Mouse (Mus musculus): ENCODE measurements at regions not wholly inside any gene's neighbourhood (a gene's known extent, or its start where the extent isn't known, plus 50 kb on each side); places are given as distances from the start of the nearest gene placed in this dataset.

GRCm38 (mm10) chr2:45623056-45623455 is 505.9 kb upstream of the Zeb2 start:
- no peak for DNase-seq (ENCODE audit: low spot score)

GRCm38 (mm10) chr2:45608926-45609325 is 491.7 kb upstream of the Zeb2 start:
- DNase-seq (ENCODE audit: low spot score), result no peak

- no peak for DNase-seq (ENCODE audit: low spot score)
Measured at GRCm38 (mm10) chr2:45607393-45607792, 490.2 kb upstream of the Zeb2 start.

GRCm38 (mm10) chr2:45601332-45601900 is 484.2 kb upstream of the Zeb2 start:
- no peak for DNase-seq (ENCODE audit: low spot score)

- DNase-seq (ENCODE audit: low spot score), result no peak
Measured at GRCm38 (mm10) chr2:45593765-45594164, 476.6 kb upstream of the Zeb2 start.

GRCm38 (mm10) chr2:45590980-45591379 is 473.8 kb upstream of the Zeb2 start:
- no peak for DNase-seq (ENCODE audit: low spot score)

GRCm38 (mm10) chr2:45588248-45588647 is 471.1 kb upstream of the Zeb2 start:
- DNase-seq (ENCODE audit: low spot score), result no peak

GRCm38 (mm10) chr2:45586588-45587200 is 469.5 kb upstream of the Zeb2 start:
- no peak for DNase-seq (ENCODE audit: low spot score)

GRCm38 (mm10) chr2:45581549-45581925 is 464.3 kb upstream of the Zeb2 start:
- DNase-seq (ENCODE audit: low spot score), result no peak

GRCm38 (mm10) chr2:45580838-45581548 is 463.8 kb upstream of the Zeb2 start:
- DNase-seq (ENCODE audit: low spot score), result peak; percentile 11

- DNase-seq (ENCODE audit: low spot score), result no peak
Measured at GRCm38 (mm10) chr2:45572906-45573305, 455.7 kb upstream of the Zeb2 start.

- no peak for DNase-seq (ENCODE audit: low spot score)
Measured at GRCm38 (mm10) chr2:45554707-45555106, 437.5 kb upstream of the Zeb2 start.

GRCm38 (mm10) chr2:45541394-45541793 is 424.2 kb upstream of the Zeb2 start:
- DNase-seq (ENCODE audit: low spot score), result no peak

GRCm38 (mm10) chr2:45538950-45539349 is 421.8 kb upstream of the Zeb2 start:
- no peak for DNase-seq (ENCODE audit: low spot score)

- DNase-seq (ENCODE audit: low spot score), result no peak
Measured at GRCm38 (mm10) chr2:45537722-45538121, 420.5 kb upstream of the Zeb2 start.

- no peak for DNase-seq (ENCODE audit: low spot score)
Measured at GRCm38 (mm10) chr2:45534806-45535205, 417.6 kb upstream of the Zeb2 start.

- DNase-seq (ENCODE audit: low spot score), result no peak
Measured at GRCm38 (mm10) chr2:45522310-45522709, 405.1 kb upstream of the Zeb2 start.

GRCm38 (mm10) chr2:45519550-45520152 is 402.5 kb upstream of the Zeb2 start:
- DNase-seq (ENCODE audit: low spot score), result no peak

- no peak for DNase-seq (ENCODE audit: low spot score)
Measured at GRCm38 (mm10) chr2:45514290-45515180, 397.3 kb upstream of the Zeb2 start.

- DNase-seq (ENCODE audit: low spot score), result no peak
Measured at GRCm38 (mm10) chr2:45512852-45513251, 395.7 kb upstream of the Zeb2 start.

- no peak for DNase-seq (ENCODE audit: low spot score)
Measured at GRCm38 (mm10) chr2:45511791-45512190, 394.6 kb upstream of the Zeb2 start.

GRCm38 (mm10) chr2:45504468-45504867 is 387.3 kb upstream of the Zeb2 start:
- DNase-seq (ENCODE audit: low spot score), result no peak

All from ovary, postnatal 36 days (tissue).